Mouse (Mus musculus): ENCODE data around the gene Aff1. TPM values are rescaled to one million over a fixed set of nuclear protein-coding genes. Genes with fewer than 3 reads are reported as not detected.

Gene Aff1
- total and polyA plus RNA-seq, 2 experiments: 4.1 to 6.5 TPM

DNA sequence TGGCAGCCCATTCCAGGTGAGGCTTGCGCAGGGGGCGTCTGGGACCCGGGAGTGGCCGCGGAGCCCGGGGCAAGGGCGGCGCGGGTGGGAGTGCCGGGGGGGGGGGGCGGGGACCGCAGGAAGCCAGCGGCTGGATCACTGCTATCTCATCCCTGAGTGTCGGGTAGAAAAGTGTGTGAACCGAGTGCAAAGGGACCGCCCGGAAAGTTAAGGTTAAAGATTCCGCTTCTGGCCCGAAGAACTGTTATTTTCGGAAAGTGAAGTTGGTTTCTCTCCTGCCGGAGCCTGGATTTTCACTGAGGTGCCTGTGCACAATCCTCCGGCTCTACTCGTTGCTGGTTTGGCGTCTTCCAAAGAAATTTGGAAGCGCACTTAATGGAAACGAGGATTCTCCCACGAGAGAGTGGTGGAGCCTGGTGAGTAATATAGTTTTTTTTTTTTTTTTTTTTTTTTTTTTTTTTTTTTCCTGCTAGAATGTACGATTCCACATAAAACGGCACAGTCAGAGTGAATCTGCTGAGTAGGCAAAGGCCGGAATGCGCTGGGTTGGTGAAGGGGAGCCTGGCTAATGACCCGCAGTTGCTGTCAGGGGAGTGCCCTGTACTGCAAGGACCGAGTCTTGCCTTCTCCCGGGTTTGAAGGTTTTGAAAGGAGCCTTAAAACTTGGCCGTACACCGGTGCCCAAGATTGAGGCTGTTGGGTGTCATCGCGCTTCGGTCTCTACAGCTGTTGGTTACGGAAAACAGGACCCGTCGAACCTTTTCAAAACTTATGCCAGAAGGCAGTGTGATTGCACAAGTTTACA is 62.4 kb downstream of the Aff1 start:
- Histone ChIP-seq H3K36me3 (ENCODE audit: control insufficient read depth, insufficient read depth, low read length) (no peaks in the 10 kb centered on the region), H3K4me1 (ENCODE audit: control insufficient read depth, insufficient read depth, low read length) (peaks cover 29% of the 10 kb centered on the region), H3K9ac (ENCODE audit: low read depth, low read length) (peak overlapping the region; percentile 97), H3K27me3 (ENCODE audit: control insufficient read depth, insufficient read depth, low read length) (no peaks in the 10 kb centered on the region), H3K4me3 (ENCODE audit: insufficient read depth, low read depth, low read length) (peak overlapping the region; percentile 90), H3K27ac (replicated peaks; ENCODE audit: insufficient read depth, low read depth, low read length) (peak overlapping the region; percentile 92), H3K79me2 (ENCODE audit: control insufficient read depth, insufficient read depth, low read length) (peaks cover 15% of the 10 kb centered on the region; the same call in 1 of the 2 replicates)
- TF ChIP-seq POLR2A (IDR thresholded peaks at IDR 0.05; ENCODE audit: extremely low read depth, insufficient read depth, low read length) (no peak), CTCF (IDR thresholded peaks at IDR 0.05; ENCODE audit: low read depth, low read length) (no peak)
- peak; percentile 84 for DNase-seq (ENCODE audit: extremely low read depth, low read depth, low spot score)
- WGBS: under 1% methylated on average over 40 of the region's 42 CpGs

DNA sequence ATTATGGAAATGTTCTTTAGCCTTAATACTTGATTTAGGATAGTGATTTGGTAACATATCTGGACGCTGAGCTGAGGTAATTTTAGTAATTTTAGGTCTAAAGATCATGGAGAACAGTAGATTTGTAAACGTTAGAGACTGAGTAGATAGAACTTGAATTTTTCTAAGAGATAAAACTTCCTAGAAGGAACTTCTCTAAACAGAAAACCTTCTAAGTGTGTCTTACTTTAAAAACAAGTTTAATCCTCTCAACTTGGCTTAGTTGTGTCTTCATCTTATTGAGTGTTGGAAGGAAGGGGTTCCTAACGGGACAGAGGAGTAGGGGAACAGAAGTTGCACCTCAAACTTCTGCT is 62.9 kb downstream of the Aff1 start:
- DNase-seq (ENCODE audit: extremely low read depth, low read depth, low spot score): no peak
- no peak overlapping the region; the same call in 1 of the 2 replicates for H3K9ac ChIP-seq (ENCODE audit: low read depth, low read length)
- H3K27me3 ChIP-seq (ENCODE audit: control insufficient read depth, insufficient read depth, low read length): no peaks in the 10 kb centered on the region
- no peaks in the 10 kb centered on the region for H3K36me3 ChIP-seq (ENCODE audit: control insufficient read depth, insufficient read depth, low read length)
- TF ChIP-seq CTCF (IDR thresholded peaks at IDR 0.05; ENCODE audit: low read depth, low read length) (no peak), POLR2A (IDR thresholded peaks at IDR 0.05; ENCODE audit: extremely low read depth, insufficient read depth, low read length) (no peak)
- H3K4me1 ChIP-seq (ENCODE audit: control insufficient read depth, insufficient read depth, low read length): peaks cover 29% of the 10 kb centered on the region
- peaks cover 13% of the 10 kb centered on the region; the same call in 1 of the 2 replicates for H3K79me2 ChIP-seq (ENCODE audit: control insufficient read depth, insufficient read depth, low read length)
- 12% methylated on average over 3 of the region's 3 CpGs for WGBS
- peak overlapping the region; percentile 90; the same call in 1 of the 2 replicates for H3K4me3 ChIP-seq (ENCODE audit: insufficient read depth, low read depth, low read length)
- H3K27ac ChIP-seq (replicated peaks; ENCODE audit: insufficient read depth, low read depth, low read length): peak overlapping the region; percentile 92; the same call in 1 of the 2 replicates

DNA sequence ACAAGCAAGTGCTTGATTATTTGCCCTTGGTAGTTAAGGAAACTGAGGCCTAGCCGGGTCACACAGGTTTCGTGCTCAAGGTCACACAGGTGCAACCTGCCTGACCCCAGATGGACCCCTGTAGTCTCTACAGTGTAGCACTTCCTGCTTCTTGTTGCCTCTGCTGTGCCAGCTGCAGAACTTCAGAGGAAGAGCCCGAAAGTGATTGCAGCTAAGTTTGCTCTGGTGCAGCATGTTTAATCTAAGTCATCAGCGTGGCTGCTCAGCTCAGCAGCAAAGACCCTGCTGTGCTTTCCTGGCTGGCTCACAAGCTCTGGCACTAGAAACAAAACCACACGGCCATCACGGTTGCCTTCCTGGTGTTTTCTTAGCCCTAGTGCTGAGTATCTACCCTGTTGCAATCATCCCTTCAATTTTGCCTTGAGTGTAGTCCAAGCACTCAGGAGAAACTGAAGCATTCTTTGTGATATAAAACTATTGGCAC is 64.1 kb downstream of the Aff1 start:
- H3K4me1 ChIP-seq (ENCODE audit: control insufficient read depth, insufficient read depth, low read length): peaks cover 31% of the 10 kb centered on the region
- DNase-seq (ENCODE audit: extremely low read depth, low read depth, low spot score): no peak
- H3K27ac ChIP-seq (replicated peaks; ENCODE audit: insufficient read depth, low read depth, low read length): 0 out of 2 replicates have a peak overlapping the region, but pooled peaks have one; percentile 11
- 0 out of 2 replicates have a peak overlapping the region, but pooled peaks have one; percentile 9 for H3K9ac ChIP-seq (ENCODE audit: low read depth, low read length)
- H3K27me3 ChIP-seq (ENCODE audit: control insufficient read depth, insufficient read depth, low read length): no peaks in the 10 kb centered on the region
- H3K36me3 ChIP-seq (ENCODE audit: control insufficient read depth, insufficient read depth, low read length): no peaks in the 10 kb centered on the region
- 21% methylated on average over 6 of the region's 6 CpGs for WGBS
- no peak overlapping the region for H3K4me3 ChIP-seq (ENCODE audit: insufficient read depth, low read depth, low read length)
- peaks cover 13% of the 10 kb centered on the region; the same call in 1 of the 2 replicates for H3K79me2 ChIP-seq (ENCODE audit: control insufficient read depth, insufficient read depth, low read length)
- TF ChIP-seq CTCF (IDR thresholded peaks at IDR 0.05; ENCODE audit: low read depth, low read length) (no peak), POLR2A (IDR thresholded peaks at IDR 0.05; ENCODE audit: extremely low read depth, insufficient read depth, low read length) (no peak)

DNA sequence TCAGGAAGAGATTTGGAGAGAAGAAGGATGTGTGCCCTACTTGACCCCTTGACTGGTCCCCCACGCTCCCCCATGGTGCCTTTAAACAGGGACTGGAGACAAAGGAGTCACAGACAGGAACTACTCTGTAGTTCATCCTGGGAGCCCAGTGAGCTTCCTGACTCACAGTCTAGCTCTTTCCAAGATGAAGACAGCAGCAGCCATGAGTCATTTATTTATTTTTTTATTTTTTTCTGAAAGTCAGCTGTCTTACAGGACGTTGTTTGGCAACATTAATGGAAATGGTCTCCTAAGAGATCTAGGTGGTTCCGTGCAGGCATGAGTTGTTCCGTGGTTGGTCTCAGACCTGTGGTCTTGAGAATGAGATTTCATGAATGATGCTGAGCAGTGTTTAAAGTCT is 66.3 kb downstream of the Aff1 start:
- Histone ChIP-seq H3K36me3 (ENCODE audit: control insufficient read depth, insufficient read depth, low read length) (no peaks in the 10 kb centered on the region), H3K9ac (ENCODE audit: low read depth, low read length) (no peak overlapping the region), H3K27me3 (ENCODE audit: control insufficient read depth, insufficient read depth, low read length) (no peaks in the 10 kb centered on the region), H3K4me1 (ENCODE audit: control insufficient read depth, insufficient read depth, low read length) (peaks cover 38% of the 10 kb centered on the region), H3K27ac (replicated peaks; ENCODE audit: insufficient read depth, low read depth, low read length) (no peak overlapping the region), H3K79me2 (ENCODE audit: control insufficient read depth, insufficient read depth, low read length) (peaks cover 27% of the 10 kb centered on the region), H3K4me3 (ENCODE audit: insufficient read depth, low read depth, low read length) (no peak overlapping the region)
- TF ChIP-seq POLR2A (IDR thresholded peaks at IDR 0.05; ENCODE audit: extremely low read depth, insufficient read depth, low read length): no peak
- TF ChIP-seq CTCF (IDR thresholded peaks at IDR 0.05; ENCODE audit: low read depth, low read length): no peak
- DNase-seq (ENCODE audit: extremely low read depth, low read depth, low spot score): no peak
- 60% methylated on average over 4 of the region's 4 CpGs for WGBS

- Histone ChIP-seq H3K27me3 (ENCODE audit: control insufficient read depth, insufficient read depth, low read length) (no peaks in the 10 kb centered on the region), H3K79me2 (ENCODE audit: control insufficient read depth, insufficient read depth, low read length) (peaks cover 33% of the 10 kb centered on the region), H3K4me1 (ENCODE audit: control insufficient read depth, insufficient read depth, low read length) (peaks cover 38% of the 10 kb centered on the region), H3K27ac (replicated peaks; ENCODE audit: insufficient read depth, low read depth, low read length) (peak overlapping the region; percentile 68), H3K36me3 (ENCODE audit: control insufficient read depth, insufficient read depth, low read length) (no peaks in the 10 kb centered on the region), H3K4me3 (ENCODE audit: insufficient read depth, low read depth, low read length) (peak overlapping the region; percentile 32), H3K9ac (ENCODE audit: low read depth, low read length) (peak overlapping the region; percentile 56)
- WGBS: 13% methylated on average over 14 of the region's 14 CpGs
- no peak for TF ChIP-seq POLR2A (IDR thresholded peaks at IDR 0.05; ENCODE audit: extremely low read depth, insufficient read depth, low read length)
- TF ChIP-seq CTCF (IDR thresholded peaks at IDR 0.05; ENCODE audit: low read depth, low read length): no peak
- peak; percentile 79 for DNase-seq (ENCODE audit: extremely low read depth, low read depth, low spot score)
Observed at GRCm38 (mm10) chr5:103759489-103760424, 67.6 kb downstream of the Aff1 start.

All from liver, adult 2 months (tissue).